Mouse (Mus musculus): ENCODE measurements around the gene Col19a1.
"Not testable (repeated sequence)": the region's sequence is repeated elsewhere in the genome, so short reads cannot be mapped to it uniquely, and the experiment has no call there.

The Col19a1 gene

DNA sequence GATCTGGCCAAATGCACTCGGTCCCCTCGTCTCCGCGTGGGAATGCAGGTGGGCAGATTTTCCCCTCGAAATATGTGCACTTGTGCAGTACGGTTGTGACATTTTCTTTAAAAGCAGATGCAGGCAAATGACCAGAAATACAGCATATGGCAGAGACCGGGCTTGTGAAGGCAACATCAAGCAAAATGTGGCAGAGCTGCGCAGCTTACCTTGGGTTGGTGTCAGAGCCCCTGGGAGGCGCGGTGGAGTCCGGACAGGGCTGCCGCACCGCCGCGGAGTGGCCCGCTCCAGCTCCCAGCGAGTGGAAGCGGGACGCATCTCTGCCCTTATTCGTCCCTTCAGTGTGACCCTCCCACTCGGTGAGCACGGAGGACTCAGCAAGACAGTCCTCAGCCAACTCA lies at the start of gene Col19a1:
Gene Col19a1 (minus strand): TSS at position 332 of the 401 bp plus-strand sequence.
- DNase-seq (ENCODE audit: low spot score): peak; percentile 47

DNA sequence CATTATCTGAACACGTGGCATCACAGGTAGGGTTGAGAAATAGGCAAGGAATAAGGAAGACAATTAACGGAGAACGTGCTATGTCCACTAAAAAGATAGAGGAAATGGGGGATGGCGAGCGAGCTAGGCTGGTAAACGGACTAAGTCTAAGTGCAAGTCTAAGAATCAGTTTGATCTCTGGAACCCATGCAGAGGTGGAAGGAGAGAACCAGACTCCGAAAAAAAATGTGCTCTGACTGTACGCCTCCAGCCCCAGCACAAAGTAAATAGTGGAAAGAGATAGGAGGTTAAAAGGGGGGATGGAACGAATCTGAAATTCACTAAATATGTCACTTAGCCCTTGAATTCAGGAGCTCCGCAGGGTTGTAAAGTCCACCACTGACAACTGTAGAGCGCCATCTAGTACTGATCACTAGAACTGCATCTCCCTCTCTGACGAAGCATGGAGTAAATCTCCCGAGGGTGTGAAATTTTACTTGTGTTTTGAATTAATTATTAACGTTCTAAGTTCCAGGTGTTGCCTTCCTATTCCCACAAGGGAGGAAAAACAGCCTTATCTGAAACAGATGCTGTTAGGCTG lies 46.4 kb upstream of the Col19a1 start:
- peak; percentile 72 for DNase-seq (ENCODE audit: low spot score)

GRCm38 (mm10) chr1:24612556-24612955 lies 25.3 kb upstream of the Col19a1 start:
- DNase-seq (ENCODE audit: low spot score): not testable (repeated sequence)

GRCm38 (mm10) chr1:24595096-24595495 lies 7.8 kb upstream of the Col19a1 start:
- no peak for DNase-seq (ENCODE audit: low spot score)

GRCm38 (mm10) chr1:24586370-24587140 lies 717 bp downstream of the Col19a1 start:
- DNase-seq (ENCODE audit: low spot score): peak; percentile 58

- DNase-seq (ENCODE audit: low spot score): no peak
Observed at GRCm38 (mm10) chr1:24572602-24573001, 14.7 kb downstream of the Col19a1 start.

GRCm38 (mm10) chr1:24564113-24564512 lies 23.2 kb downstream of the Col19a1 start:
- DNase-seq (ENCODE audit: low spot score): no peak

GRCm38 (mm10) chr1:24558005-24558404 lies 29.3 kb downstream of the Col19a1 start:
- no peak for DNase-seq (ENCODE audit: low spot score)

- DNase-seq (ENCODE audit: low spot score): peak; percentile 30
Observed at GRCm38 (mm10) chr1:24553462-24553861, 33.8 kb downstream of the Col19a1 start.

GRCm38 (mm10) chr1:24550560-24551280 lies 36.6 kb downstream of the Col19a1 start:
- no peak for DNase-seq (ENCODE audit: low spot score)

GRCm38 (mm10) chr1:24550031-24550430 lies 37.2 kb downstream of the Col19a1 start:
- DNase-seq (ENCODE audit: low spot score): no peak

DNA sequence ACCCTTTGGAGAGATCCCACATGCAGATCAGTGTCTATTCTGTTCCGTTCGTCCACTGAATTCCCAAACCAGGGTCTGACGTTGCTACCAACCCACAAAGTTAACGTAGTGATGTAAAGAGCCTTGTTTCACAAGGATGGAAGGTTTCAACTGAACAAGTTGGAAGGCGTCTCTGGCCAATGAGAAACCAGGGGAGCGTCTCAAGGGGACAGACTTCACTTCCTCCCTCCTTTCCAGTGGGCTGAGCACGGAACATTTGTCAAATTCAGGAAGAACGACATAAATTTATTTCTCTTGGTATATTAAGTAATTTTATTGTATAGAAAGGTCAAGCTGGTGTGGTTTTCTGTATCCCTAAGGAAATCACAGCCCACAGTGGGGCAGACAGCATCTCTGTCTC lies 38.2 kb downstream of the Col19a1 start:
- no peak for DNase-seq (ENCODE audit: low spot score)

- no peak for DNase-seq (ENCODE audit: low spot score)
Observed at GRCm38 (mm10) chr1:24547574-24547973, 39.7 kb downstream of the Col19a1 start.

- DNase-seq (ENCODE audit: low spot score): no peak
Observed at GRCm38 (mm10) chr1:24539852-24540251, 47.4 kb downstream of the Col19a1 start.

- no peak for DNase-seq (ENCODE audit: low spot score)
Observed at GRCm38 (mm10) chr1:24527194-24527593, 60.1 kb downstream of the Col19a1 start.

DNA sequence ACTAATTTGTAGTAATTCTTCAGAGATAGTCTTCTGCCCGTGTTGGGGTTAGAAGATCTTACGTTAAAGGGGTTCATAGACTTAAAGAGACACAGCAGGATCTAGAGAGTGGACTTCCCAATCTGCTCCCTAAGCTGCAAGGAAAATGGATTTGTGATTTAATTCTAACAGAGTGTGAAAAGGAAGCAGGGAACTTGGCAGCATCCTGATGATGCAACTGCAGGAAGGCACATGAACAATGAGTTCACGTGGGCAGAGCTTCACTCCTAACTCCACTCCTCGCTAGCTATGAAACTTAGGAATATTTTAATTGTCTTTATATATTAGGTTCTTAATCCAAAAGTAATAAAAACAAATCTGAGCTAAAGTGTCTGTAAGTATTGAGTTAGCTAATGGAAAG lies 69.8 kb downstream of the Col19a1 start:
- no peak for DNase-seq (ENCODE audit: low spot score)

DNA sequence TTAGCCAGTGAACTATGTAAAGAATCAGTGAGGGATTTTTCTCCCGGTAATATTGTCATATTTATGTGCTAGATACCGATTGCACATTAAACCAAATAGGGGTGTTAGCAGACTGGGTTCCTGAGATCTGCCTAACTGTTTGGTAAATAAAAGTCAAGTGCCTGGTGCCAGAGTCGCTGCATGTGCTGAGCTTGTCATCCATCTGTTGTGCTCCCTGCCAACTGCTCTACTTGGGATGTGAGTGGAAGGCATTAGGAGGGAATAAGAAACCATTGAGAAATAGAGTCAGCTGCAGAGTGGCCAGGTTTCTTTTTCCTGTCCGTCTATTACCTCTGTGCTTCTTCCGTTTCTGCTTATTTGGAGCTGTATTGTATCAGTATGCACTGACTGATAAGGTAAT lies 71.9 kb downstream of the Col19a1 start:
- no peak for DNase-seq (ENCODE audit: low spot score)

DNA sequence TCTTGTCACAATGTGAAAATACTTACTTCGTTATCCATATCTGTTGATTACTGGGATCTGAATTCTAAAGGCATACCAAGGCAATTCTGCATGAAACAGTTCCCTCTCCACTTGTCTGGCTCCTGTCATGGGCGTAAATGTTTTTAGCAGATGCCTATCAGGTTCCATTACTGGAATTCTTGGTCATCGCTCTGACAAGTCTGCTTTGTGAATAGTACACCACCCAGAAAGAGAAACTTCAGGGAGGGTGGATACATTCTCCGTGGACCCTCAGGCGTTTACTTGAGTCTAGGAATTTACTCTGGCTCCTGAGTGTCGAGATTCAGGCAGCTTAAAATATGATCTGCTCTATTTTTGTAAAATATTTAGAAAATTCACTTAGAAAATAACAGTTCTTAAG lies 75.7 kb downstream of the Col19a1 start:
- no peak for DNase-seq (ENCODE audit: low spot score)

DNA sequence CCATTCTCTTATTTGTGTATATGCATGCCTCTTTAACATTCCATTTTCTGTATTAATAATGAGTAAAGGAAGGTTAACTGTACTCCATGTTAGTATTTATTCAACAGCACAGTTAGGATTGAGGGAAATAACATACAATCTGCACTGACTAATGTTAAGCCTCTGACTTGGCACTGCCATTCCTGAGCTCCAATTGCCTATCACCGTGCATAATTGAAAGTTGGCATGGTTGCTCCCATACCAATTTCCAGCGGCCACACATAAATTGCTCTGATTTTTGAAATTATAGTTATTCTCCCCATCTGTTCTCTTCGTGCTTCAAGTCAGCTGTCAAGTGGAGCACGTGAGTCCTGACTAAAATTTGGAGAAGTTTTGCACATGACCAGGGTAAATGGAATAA lies 91.9 kb downstream of the Col19a1 start:
- no peak for DNase-seq (ENCODE audit: low spot score)

GRCm38 (mm10) chr1:24484161-24484560 lies 103.1 kb downstream of the Col19a1 start:
- no peak for DNase-seq (ENCODE audit: low spot score)

DNA sequence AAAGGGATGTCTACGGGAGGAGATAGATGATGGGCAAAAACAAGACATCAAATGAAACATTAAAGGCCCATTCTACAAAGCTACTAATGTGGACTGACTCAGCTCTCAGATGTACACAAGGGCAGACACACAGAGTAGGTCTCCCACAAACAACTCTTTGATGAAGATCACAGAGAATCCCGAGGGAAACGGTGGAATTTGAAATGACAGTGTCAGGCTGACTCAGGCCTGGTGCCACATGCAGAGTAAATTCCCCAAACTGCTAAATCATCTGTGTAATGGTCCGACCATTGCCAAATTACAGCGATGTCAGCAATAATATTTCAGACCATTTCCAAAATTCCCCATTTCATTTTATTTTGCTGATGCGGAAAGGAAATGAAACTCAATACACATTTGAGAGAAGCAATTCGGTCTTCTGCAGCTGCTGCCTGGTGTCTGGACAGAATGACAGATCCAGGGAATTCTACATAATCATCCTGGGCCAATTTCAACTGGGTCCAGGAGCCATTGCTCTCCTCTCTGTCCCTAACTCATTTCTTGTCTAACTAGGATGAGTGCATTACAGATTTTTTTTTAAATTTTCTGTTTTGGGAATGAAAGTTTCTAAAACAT lies 116.1 kb downstream of the Col19a1 start:
- no peak for DNase-seq (ENCODE audit: low spot score)

DNA sequence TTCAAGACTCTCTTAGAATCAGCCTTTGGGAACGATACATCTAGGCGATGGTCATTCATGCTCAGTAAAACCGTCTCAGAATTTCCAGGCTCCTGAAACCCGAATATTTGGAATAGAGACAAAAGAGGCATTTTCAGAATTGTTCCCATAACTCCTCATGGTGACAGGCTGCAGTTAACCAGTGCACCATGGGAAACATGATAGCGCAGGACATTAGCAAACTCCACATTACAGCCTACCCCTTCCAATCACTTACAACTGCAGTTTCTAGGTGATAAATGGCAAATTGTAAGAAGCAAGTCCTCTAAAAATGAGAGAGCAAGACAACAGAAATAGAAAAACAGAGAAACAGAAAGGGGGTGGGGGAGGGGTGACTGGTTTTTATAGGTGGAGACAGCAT lies 116.6 kb downstream of the Col19a1 start:
- no peak for DNase-seq (ENCODE audit: low spot score)

Data from retina, embryonic 14.5 days (tissue).